Mouse (Mus musculus) liver, embryonic 14.5 days (tissue): Measurements from ENCODE around the gene Lyrm4.

Experiments
- CTCF ChIP-seq: IDR thresholded peaks from 2 replicates; pipeline ENCODE4 v1.5.1; 2016; ENCODE audit warnings: antibody characterized with exemption, low read depth, control low read depth
- EP300 ChIP-seq: IDR thresholded peaks from 2 replicates; pipeline ENCODE4 v1.6.1; 2016; ENCODE audit warnings: antibody characterized with exemption, low read depth

GRCm38 (mm10) chr13:36096684-36097383 lies 20.5 kb downstream of the Lyrm4 start:
- no peak for TF ChIP-seq CTCF
- TF ChIP-seq EP300 = peak; percentile 78
